Mouse (Mus musculus): Measurements from ENCODE around the gene Pmp22. TPM values are rescaled to one million over a fixed set of nuclear protein-coding genes. Genes with fewer than 3 reads are reported as not detected.

The Pmp22 gene
- polyA plus RNA-seq, 1 experiment = 57.8 TPM

DNA sequence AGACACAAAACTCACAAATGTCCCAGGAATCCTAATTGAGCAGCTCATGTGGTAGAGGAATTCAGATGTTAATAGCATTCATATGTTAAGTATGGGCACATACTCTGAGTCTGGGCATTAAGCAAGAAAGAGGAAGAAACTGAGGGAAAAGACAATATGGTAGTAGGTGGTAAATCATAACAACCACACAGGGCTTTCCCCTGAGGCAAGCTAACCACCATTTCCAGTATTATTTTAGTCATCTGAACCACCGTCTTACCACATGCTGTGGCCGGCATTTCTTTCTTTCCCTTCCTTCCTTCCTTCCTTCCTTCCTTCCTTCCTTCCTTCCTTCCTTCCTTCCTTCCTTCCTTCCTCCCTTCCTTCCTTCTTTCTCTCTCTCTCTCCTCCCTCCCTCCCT, 6.5 kb upstream of the Pmp22 start:
- TF ChIP-seq EP300 (IDR thresholded peaks at IDR 0.05; ENCODE audit: insufficient read depth, low read depth, low read length) (no peak), POLR2A (IDR thresholded peaks at IDR 0.05; ENCODE audit: insufficient read depth, low read length) (no peak), CTCF (IDR thresholded peaks at IDR 0.05; ENCODE audit: low read depth, low read length) (no peak)
- Histone ChIP-seq H3K9ac (ENCODE audit: low read depth, poor library complexity, severe bottlenecking) (no peak overlapping the region), H3K9me3 (replicated peaks; ENCODE audit: control insufficient read depth, insufficient read depth, low read length, poor library complexity, severe bottlenecking) (no peaks in the 10 kb centered on the region), H3K27me3 (ENCODE audit: control insufficient read depth, insufficient read depth, low read length, poor library complexity, severe bottlenecking) (no peaks in the 10 kb centered on the region), H3K36me3 (ENCODE audit: control insufficient read depth, insufficient read depth, low read length, poor library complexity, severe bottlenecking) (no peaks in the 10 kb centered on the region), H3K4me1 (ENCODE audit: control insufficient read depth, insufficient read depth, low read length) (no peaks in the 10 kb centered on the region), H3K4me3 (ENCODE audit: low read depth, low read length) (no peak overlapping the region), H3K27ac (ENCODE audit: insufficient read depth, low read length) (no peak overlapping the region)

- Histone ChIP-seq H3K27ac (ENCODE audit: insufficient read depth, low read length) (no peak overlapping the region), H3K27me3 (ENCODE audit: control insufficient read depth, insufficient read depth, low read length, poor library complexity, severe bottlenecking) (0 out of 2 replicates have a peak, but pooled peaks cover 2% of the 10 kb centered on the region), H3K9me3 (replicated peaks; ENCODE audit: control insufficient read depth, insufficient read depth, low read length, poor library complexity, severe bottlenecking) (no peaks in the 10 kb centered on the region), H3K36me3 (ENCODE audit: control insufficient read depth, insufficient read depth, low read length, poor library complexity, severe bottlenecking) (no peaks in the 10 kb centered on the region), H3K4me1 (ENCODE audit: control insufficient read depth, insufficient read depth, low read length) (no peaks in the 10 kb centered on the region), H3K9ac (ENCODE audit: low read depth, poor library complexity, severe bottlenecking) (no peak overlapping the region), H3K4me3 (ENCODE audit: low read depth, low read length) (no peak overlapping the region)
- TF ChIP-seq EP300 (IDR thresholded peaks at IDR 0.05; ENCODE audit: insufficient read depth, low read depth, low read length) (no peak), CTCF (IDR thresholded peaks at IDR 0.05; ENCODE audit: low read depth, low read length) (no peak), POLR2A (IDR thresholded peaks at IDR 0.05; ENCODE audit: insufficient read depth, low read length) (no peak)
Measured at GRCm38 (mm10) chr11:63122776-63123350, 5.9 kb upstream of the Pmp22 start.

- no peaks in the 10 kb centered on the region for H3K4me1 ChIP-seq (ENCODE audit: control insufficient read depth, insufficient read depth, low read length)
- TF ChIP-seq POLR2A (IDR thresholded peaks at IDR 0.05; ENCODE audit: insufficient read depth, low read length) = no peak
- 0 out of 2 replicates have a peak, but pooled peaks have one; percentile 22 for TF ChIP-seq EP300 (IDR thresholded peaks at IDR 0.05; ENCODE audit: insufficient read depth, low read depth, low read length)
- H3K9me3 ChIP-seq (replicated peaks; ENCODE audit: control insufficient read depth, insufficient read depth, low read length, poor library complexity, severe bottlenecking) = no peaks in the 10 kb centered on the region
- no peaks in the 10 kb centered on the region for H3K36me3 ChIP-seq (ENCODE audit: control insufficient read depth, insufficient read depth, low read length, poor library complexity, severe bottlenecking)
- no peak overlapping the region for H3K4me3 ChIP-seq (ENCODE audit: low read depth, low read length)
- no peak overlapping the region for H3K27ac ChIP-seq (ENCODE audit: insufficient read depth, low read length)
- H3K9ac ChIP-seq (ENCODE audit: low read depth, poor library complexity, severe bottlenecking) = no peak overlapping the region
- H3K27me3 ChIP-seq (ENCODE audit: control insufficient read depth, insufficient read depth, low read length, poor library complexity, severe bottlenecking) = 0 out of 2 replicates have a peak, but pooled peaks cover 2% of the 10 kb centered on the region
Measured at GRCm38 (mm10) chr11:63124316-63124715, 4.5 kb upstream of the Pmp22 start.

- no peak overlapping the region for H3K9ac ChIP-seq (ENCODE audit: low read depth, poor library complexity, severe bottlenecking)
- H3K9me3 ChIP-seq (replicated peaks; ENCODE audit: control insufficient read depth, insufficient read depth, low read length, poor library complexity, severe bottlenecking) = no peaks in the 10 kb centered on the region
- no peaks in the 10 kb centered on the region for H3K36me3 ChIP-seq (ENCODE audit: control insufficient read depth, insufficient read depth, low read length, poor library complexity, severe bottlenecking)
- TF ChIP-seq POLR2A (IDR thresholded peaks at IDR 0.05; ENCODE audit: insufficient read depth, low read length) = no peak
- TF ChIP-seq EP300 (IDR thresholded peaks at IDR 0.05; ENCODE audit: insufficient read depth, low read depth, low read length) = no peak
- TF ChIP-seq CTCF (IDR thresholded peaks at IDR 0.05; ENCODE audit: low read depth, low read length) = no peak
- 0 out of 2 replicates have a peak, but pooled peaks cover 2% of the 10 kb centered on the region for H3K27me3 ChIP-seq (ENCODE audit: control insufficient read depth, insufficient read depth, low read length, poor library complexity, severe bottlenecking)
- no peak overlapping the region for H3K4me3 ChIP-seq (ENCODE audit: low read depth, low read length)
- no peak overlapping the region for H3K27ac ChIP-seq (ENCODE audit: insufficient read depth, low read length)
- H3K4me1 ChIP-seq (ENCODE audit: control insufficient read depth, insufficient read depth, low read length) = peaks cover 2% of the 10 kb centered on the region
Measured at GRCm38 (mm10) chr11:63125832-63126456, 2.8 kb upstream of the Pmp22 start.

GRCm38 (mm10) chr11:63126976-63127375, 1.8 kb upstream of the Pmp22 start:
- H3K4me3 ChIP-seq (ENCODE audit: low read depth, low read length) = no peak overlapping the region
- H3K4me1 ChIP-seq (ENCODE audit: control insufficient read depth, insufficient read depth, low read length) = peaks cover 2% of the 10 kb centered on the region
- H3K9ac ChIP-seq (ENCODE audit: low read depth, poor library complexity, severe bottlenecking) = no peak overlapping the region
- H3K27ac ChIP-seq (ENCODE audit: insufficient read depth, low read length) = no peak overlapping the region
- H3K36me3 ChIP-seq (ENCODE audit: control insufficient read depth, insufficient read depth, low read length, poor library complexity, severe bottlenecking) = no peaks in the 10 kb centered on the region
- 0 out of 2 replicates have a peak, but pooled peaks cover 2% of the 10 kb centered on the region for H3K27me3 ChIP-seq (ENCODE audit: control insufficient read depth, insufficient read depth, low read length, poor library complexity, severe bottlenecking)
- TF ChIP-seq CTCF (IDR thresholded peaks at IDR 0.05; ENCODE audit: low read depth, low read length) (no peak), EP300 (IDR thresholded peaks at IDR 0.05; ENCODE audit: insufficient read depth, low read depth, low read length) (no peak), POLR2A (IDR thresholded peaks at IDR 0.05; ENCODE audit: insufficient read depth, low read length) (no peak)
- H3K9me3 ChIP-seq (replicated peaks; ENCODE audit: control insufficient read depth, insufficient read depth, low read length, poor library complexity, severe bottlenecking) = no peaks in the 10 kb centered on the region

DNA sequence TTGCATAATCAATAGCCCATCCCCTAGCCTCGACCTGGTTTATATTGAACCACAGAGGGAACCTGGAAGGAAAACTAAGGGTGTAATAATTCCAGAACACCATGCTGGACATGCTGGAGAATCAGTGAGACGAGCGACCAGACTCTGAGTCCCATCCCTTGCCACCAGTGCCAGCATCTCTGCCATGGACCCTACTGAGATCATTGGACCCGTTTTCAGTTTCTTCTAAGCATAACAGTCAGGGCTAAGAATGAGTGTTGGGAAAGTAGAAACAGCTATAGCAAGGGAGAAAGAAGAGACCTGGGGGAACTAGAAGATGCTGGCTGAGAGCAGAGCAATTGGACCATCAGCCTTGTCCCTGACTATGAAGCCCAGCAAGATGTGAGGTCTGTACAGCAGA, 1.3 kb upstream of the Pmp22 start:
- TF ChIP-seq POLR2A (IDR thresholded peaks at IDR 0.05; ENCODE audit: insufficient read depth, low read length) (no peak), CTCF (IDR thresholded peaks at IDR 0.05; ENCODE audit: low read depth, low read length) (no peak), EP300 (IDR thresholded peaks at IDR 0.05; ENCODE audit: insufficient read depth, low read depth, low read length) (no peak)
- Histone ChIP-seq H3K27me3 (ENCODE audit: control insufficient read depth, insufficient read depth, low read length, poor library complexity, severe bottlenecking) (0 out of 2 replicates have a peak, but pooled peaks cover 7% of the 10 kb centered on the region), H3K4me1 (ENCODE audit: control insufficient read depth, insufficient read depth, low read length) (peaks cover 2% of the 10 kb centered on the region), H3K4me3 (ENCODE audit: low read depth, low read length) (no peak overlapping the region), H3K27ac (ENCODE audit: insufficient read depth, low read length) (no peak overlapping the region), H3K9ac (ENCODE audit: low read depth, poor library complexity, severe bottlenecking) (no peak overlapping the region), H3K36me3 (ENCODE audit: control insufficient read depth, insufficient read depth, low read length, poor library complexity, severe bottlenecking) (no peaks in the 10 kb centered on the region), H3K9me3 (replicated peaks; ENCODE audit: control insufficient read depth, insufficient read depth, low read length, poor library complexity, severe bottlenecking) (no peaks in the 10 kb centered on the region)
